ENCODE assay signal across 15 mouse cellular contexts in the genomic region with DNA sequence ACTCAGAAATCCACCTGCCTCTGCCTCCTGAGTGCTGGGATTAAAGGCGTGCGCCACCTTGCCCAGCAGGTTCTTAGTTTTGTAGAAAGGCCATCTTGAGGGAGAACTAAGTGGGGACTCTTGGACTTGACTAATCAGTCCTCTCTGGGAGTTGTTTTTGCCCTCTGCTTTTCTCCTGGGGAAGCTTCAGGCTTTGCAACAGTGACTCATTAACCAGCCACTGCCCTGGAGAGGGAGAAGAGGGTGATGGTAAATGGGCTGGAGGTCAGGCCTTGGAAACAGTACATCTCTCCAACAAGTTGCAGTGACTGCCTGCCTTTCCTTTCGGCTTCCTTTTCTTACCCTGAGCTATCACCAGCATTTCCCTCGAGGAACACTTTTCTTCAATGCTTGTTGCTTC. TPM values are rescaled to one million over a fixed set of nuclear protein-coding genes. Genes with fewer than 3 reads are reported as not detected.
DNase-seq lines count a peak whose midpoint lies in the region; ATAC-seq and TF ChIP-seq lines count a peak whose summit lies in the region.
"Had no signal": no experiment of that assay in that cellular context is flagged by ENCODE, and none has a peak within 500 bp of the region (broad histone marks: within the 10 kb centered on the region; RNA-seq: fewer than 3 reads in every experiment).

No protein-coding gene starts in this region.

- H3K4me3 ChIP-seq in liver, postnatal 0 days (ENCODE audit: low read depth, low read length) = no peak overlapping the region
- H3K4me3 ChIP-seq: hindbrain, embryonic 10.5 days; lung, embryonic 15.5 days had no signal

- 70% methylated on average over 4 of the region's 4 CpGs for WGBS in liver, postnatal 0 days (ENCODE audit: insufficient replicate concordance)

- H3K4me2 ChIP-seq in liver, postnatal 0 days (ENCODE audit: low read depth, low read length) = peak overlapping the region; percentile 30
- H3K4me2 ChIP-seq: lung, embryonic 15.5 days had no signal

- TF ChIP-seq CTCF in liver, postnatal 0 days (IDR thresholded peaks at IDR 0.05; ENCODE audit: low read depth) = no peak

- peak overlapping the region; percentile 78 for H3K27ac ChIP-seq in liver, postnatal 0 days (ENCODE audit: low read depth)
- H3K27ac ChIP-seq: hindbrain, embryonic 10.5 days; lung, embryonic 15.5 days had no signal

- peak; percentile 78 for DNase-seq in adrenal gland, adult 2 months
- DNase-seq in adrenal gland, postnatal 4 days (ENCODE audit: low spot score in 2 of 2) = no peak
- peak; percentile 60 for DNase-seq in adrenal gland, postnatal 10 days
- peak; percentile 75 to 85 for DNase-seq in kidney, adult 8-10 months
- DNase-seq in liver, postnatal 0 days = no peak
- DNase-seq in urinary bladder, postnatal 36 days (ENCODE audit: low spot score in 2 of 2) = no peak
- no peak for DNase-seq in layer of hippocampus, adult 11-12 months (ENCODE audit: low spot score)
- DNase-seq: B cell, adult 2 months; midbrain, embryonic 14.5 days had no signal

- H3K4me1 ChIP-seq in liver, postnatal 0 days (ENCODE audit: insufficient read depth) = peaks cover 27% of the 10 kb centered on the region

- no peak overlapping the region for H3K9ac ChIP-seq in liver, postnatal 0 days (replicated peaks)
- H3K9ac ChIP-seq: lung, embryonic 15.5 days had no signal

- H3K36me3 ChIP-seq in liver, postnatal 0 days (replicated peaks; ENCODE audit: insufficient read depth, low read length) = no peaks in the 10 kb centered on the region
- H3K36me3 ChIP-seq: hindbrain, embryonic 10.5 days; lung, embryonic 15.5 days had no signal

- ATAC-seq in liver, postnatal 0 days = peak; percentile 67
- ATAC-seq in frontal cortex, adult (ENCODE audit: low TSS enrichment) = no peak

- H3K27me3 ChIP-seq in liver, postnatal 0 days (ENCODE audit: insufficient read depth, low read length) = no peaks in the 10 kb centered on the region
- H3K27me3 ChIP-seq: lung, embryonic 15.5 days had no signal

- no peak for TF ChIP-seq EP300 in liver, postnatal 0 days (IDR thresholded peaks at IDR 0.05; ENCODE audit: low read depth)

- H3K9me3 ChIP-seq in liver, postnatal 0 days (ENCODE audit: low read length) = no peaks in the 10 kb centered on the region
- H3K9me3 ChIP-seq: hindbrain, embryonic 10.5 days; lung, embryonic 15.5 days had no signal

RNA-seq across cellular contexts. Expression of a gene that starts 30.6 kb away (rescaled TPM):
- total RNA-seq in adrenal gland, adult 2 months (2021) = 100 to 1,000 TPM; 167 to 176 TPM
- 89.3 and 96.6 TPM in 2 replicates for polyA plus RNA-seq in adrenal gland, adult 2 months (2012; rRNA removed)
- total RNA-seq in adrenal gland, postnatal 4 days (2021) = 100 to 1,000 TPM; 179 to 203 TPM
- total RNA-seq in adrenal gland, postnatal 10 days (2021) = 100 to 1,000 TPM; 117 to 151 TPM
- 14.1 and 17.2 TPM in 2 replicates for polyA plus RNA-seq in liver, postnatal 0 days (2015; fragmentation: Nextera tagmentation; extraction: Ambion mirVana)

RNA-seq across cellular contexts. Expression of a gene that starts 30.9 kb away (rescaled TPM):
- 10 to 100 TPM; 11.7 to 17.3 TPM for total RNA-seq in adrenal gland, adult 2 months (2021)
- polyA plus RNA-seq in adrenal gland, adult 2 months (2012; rRNA removed) = 9.4 and 10.3 TPM in 2 replicates
- total RNA-seq in adrenal gland, postnatal 4 days (2021) = 1 to 10 TPM; 6.1 to 8.3 TPM
- total RNA-seq in adrenal gland, postnatal 10 days (2021) = 1 to 10 TPM; 8.4 TPM
- 2.5 and 3.1 TPM in 2 replicates for polyA plus RNA-seq in liver, postnatal 0 days (2015; fragmentation: Nextera tagmentation; extraction: Ambion mirVana)

RNA-seq across cellular contexts. Expression of a gene that starts 53.9 kb away (rescaled TPM):
- total RNA-seq in adrenal gland, adult 2 months (2021) = 10 to 100 TPM in 1 of 2 experiments, 1 to 10 TPM in 1; 6.1 to 22.2 TPM
- polyA plus RNA-seq in adrenal gland, adult 2 months (2012; rRNA removed) = 15.5 and 18.2 TPM in 2 replicates
- 10 to 100 TPM; 11.5 to 11.6 TPM for total RNA-seq in adrenal gland, postnatal 4 days (2021)
- total RNA-seq in adrenal gland, postnatal 10 days (2021) = 1 to 10 TPM; 5.4 to 6.3 TPM
- 37.7 and 40.6 TPM in 2 replicates for polyA plus RNA-seq in liver, postnatal 0 days (2015; fragmentation: Nextera tagmentation; extraction: Ambion mirVana)

RNA-seq across cellular contexts. Expression of a gene that starts 58.4 kb away (rescaled TPM):
- not detected for total RNA-seq in adrenal gland, adult 2 months (2021)
- polyA plus RNA-seq in adrenal gland, adult 2 months (2012; rRNA removed) = not detected in 2 replicates
- total RNA-seq in adrenal gland, postnatal 4 days (2021) = not detected
- total RNA-seq in adrenal gland, postnatal 10 days (2021) = under 1 TPM in 1 of 2 experiments, not detected in 1; 0.12 TPM
- 0.09 and 0.12 TPM in 2 replicates for polyA plus RNA-seq in liver, postnatal 0 days (2015; fragmentation: Nextera tagmentation; extraction: Ambion mirVana)
- total RNA-seq: heart, adult 8-10 months; left cerebral cortex, adult 18-20 months; neutrophil, adult 5-6 weeks had no signal

RNA-seq across cellular contexts. Expression of a gene that starts 58.8 kb away (rescaled TPM):
- 100 to 1,000 TPM; 106 to 131 TPM for total RNA-seq in adrenal gland, adult 2 months (2021)
- 298 TPM in 2 replicates for polyA plus RNA-seq in adrenal gland, adult 2 months (2012; rRNA removed)
- 100 to 1,000 TPM; 101 to 116 TPM for total RNA-seq in adrenal gland, postnatal 4 days (2021)
- total RNA-seq in adrenal gland, postnatal 10 days (2021) = 100 to 1,000 TPM; 116 to 126 TPM
- polyA plus RNA-seq in liver, postnatal 0 days (2015; fragmentation: Nextera tagmentation; extraction: Ambion mirVana) = 61.5 and 62.2 TPM in 2 replicates

Comparison
In these comparisons a context has a peak if more than half of its experiments do, and no peak if none do; other contexts are left out.
1. DNase-seq: peak in adrenal gland, adult 2 months (single experiment), adrenal gland, postnatal 10 days (single experiment) and kidney, adult 8-10 months (2 of 2); none in adrenal gland, postnatal 4 days (0 of 2), liver, postnatal 0 days (single experiment), urinary bladder, postnatal 36 days (0 of 2) and layer of hippocampus, adult 11-12 months (single experiment).